Mouse (Mus musculus): ENCODE data around the gene Gm8765.
"Not testable (repeated sequence)": the region's sequence is repeated elsewhere in the genome, so short reads cannot be mapped to it uniquely, and the experiment has no call there.

Gm8765 gene

GRCm38 (mm10) chr13:50698012-50698411 lies at the start of gene Gm8765:
Gene Gm8765 (plus strand): TSS chr13:50698312.
- DNase-seq = not testable (repeated sequence)

- DNase-seq = not testable (repeated sequence)
Observed at GRCm38 (mm10) chr13:50648771-50649170, 49.3 kb upstream of the Gm8765 start.

GRCm38 (mm10) chr13:50750282-50750681 lies 52.2 kb downstream of the Gm8765 start:
- DNase-seq = not testable (repeated sequence)

- DNase-seq = no peak
Observed at GRCm38 (mm10) chr13:50751732-50752131, 53.6 kb downstream of the Gm8765 start.

- DNase-seq = not testable (repeated sequence)
Observed at GRCm38 (mm10) chr13:50752961-50753360, 54.8 kb downstream of the Gm8765 start.

Measured in cerebellum, postnatal 10 days (tissue).